Mouse (Mus musculus) ovary, postnatal 10 days (tissue): ENCODE measurements around the gene Ffar4.

ENCODE experiments used
- DNase-seq: peaks from one replicate; pipeline ENCODE4 v3.0.0; 2022; ENCODE audit warnings: low spot score

The Ffar4 gene

GRCm38 (mm10) chr19:38107871-38108270 is 11.0 kb downstream of the Ffar4 start:
- DNase-seq, result no peak

GRCm38 (mm10) chr19:38109506-38110242 is 12.8 kb downstream of the Ffar4 start:
- no peak for DNase-seq

- no peak for DNase-seq
These were observed 14.2 kb downstream of the Ffar4 start for GRCm38 (mm10) chr19:38111056-38111455.

- no peak for DNase-seq
These were observed 15.7 kb downstream of the Ffar4 start for GRCm38 (mm10) chr19:38112575-38112974.

- DNase-seq, result no peak
These were observed 18.1 kb downstream of the Ffar4 start for GRCm38 (mm10) chr19:38114834-38115491.

GRCm38 (mm10) chr19:38120123-38120760 is 23.4 kb downstream of the Ffar4 start:
- no peak for DNase-seq

GRCm38 (mm10) chr19:38123921-38124320 is 27.1 kb downstream of the Ffar4 start:
- no peak for DNase-seq

- DNase-seq, result peak; percentile 27
These were observed 27.7 kb downstream of the Ffar4 start for GRCm38 (mm10) chr19:38124401-38125218.

- no peak for DNase-seq
These were observed 28.3 kb downstream of the Ffar4 start, which contains the start of gene Rbp4 for GRCm38 (mm10) chr19:38125219-38125610. Gene Rbp4, minus strand, starts transcription at chr19:38125281.

GRCm38 (mm10) chr19:38126656-38127055 is 29.8 kb downstream of the Ffar4 start:
- no peak for DNase-seq

- DNase-seq, result no peak
These were observed 35.6 kb downstream of the Ffar4 start, which contains the start of gene Pde6c for GRCm38 (mm10) chr19:38132481-38132880. Gene Pde6c, plus strand, starts transcription at chr19:38132781.

- no peak for DNase-seq
These were observed 37.1 kb downstream of the Ffar4 start for GRCm38 (mm10) chr19:38133986-38134385.

- no peak for DNase-seq
These were observed 37.9 kb downstream of the Ffar4 start for GRCm38 (mm10) chr19:38134806-38135205.

- no peak for DNase-seq
These were observed 46.8 kb downstream of the Ffar4 start for GRCm38 (mm10) chr19:38143540-38144271.

GRCm38 (mm10) chr19:38156243-38156642 is 59.4 kb downstream of the Ffar4 start:
- no peak for DNase-seq

- no peak for DNase-seq
These were observed 64.9 kb downstream of the Ffar4 start for GRCm38 (mm10) chr19:38161648-38162354.
